Mouse (Mus musculus) Patski (cell line): Measurements from ENCODE around the gene Ly6g5b. TPM values are rescaled to one million over a fixed set of nuclear protein-coding genes. Genes with fewer than 3 reads are reported as not detected.

Experiments
- ATAC-seq: fragments of 100-300 bp; one replicate; pipeline ENCODE4 v1.8.0; 2021
- CTCF ChIA-PET: fragments of 350-600 bp; sonication (Branson Sonifier 250); formaldehyde crosslinking; loops from one replicate; lab custom pipeline; 2022; ENCODE audit warnings: inconsistent platforms; lab: Charles Lee
- POLR2A ChIA-PET: fragments of 350-600 bp; sonication (Branson Sonifier 250); formaldehyde crosslinking; loops from one replicate; lab custom pipeline; 2022; ENCODE audit warnings: antibody characterized with exemption, inconsistent platforms; lab: Charles Lee
- DNase-seq: peaks from one replicate; pipeline ENCODE4 v3.0.0-alpha.2; 2011; ENCODE audit warnings: low read depth, low spot score
- H3K27me3 ChIP-seq: fragments of 371-371 bp; one replicate; pipeline ENCODE4 v1.5.1; 2021
- CTCF ChIP-seq: fragments of 100-300 bp; IDR thresholded peaks from one replicate; pipeline ENCODE4 v1.5.1; 2021
- in situ Hi-C: fragments of 300-500 bp; cut with MboI; formaldehyde crosslinking; loops from 3 replicates; pipeline ENCODE4 v1.11.1; 2018; ENCODE audit warnings: low pct_unique_long_range_greater_than_20kb, mixed read lengths
- polyA plus RNA-seq: library from polyadenylated mRNA; unstranded; gene quantifications from one replicate; pipeline ENCODE4 v1.2.3, GENCODE M21; 2021

Gene Ly6g5b
- polyA plus RNA-seq, 1 experiment from 2014 or later = 0.27 TPM

GRCm38 (mm10) chr17:35088151-35088550, 27.1 kb downstream of the Ly6g5b start:
- POLR2A ChIA-PET = no interaction called here
- in situ Hi-C loops = loop anchor here (5.0 kb wide), 1 partner anchor 56 kb away; no protein-coding TSS in a partner anchor
- no peak for TF ChIP-seq CTCF

GRCm38 (mm10) chr17:35085208-35085865, 29.9 kb downstream of the Ly6g5b start, which contains the start of gene Ly6g6f:
TSS of gene Ly6g6f (minus strand) at chr17:35085610.
- in situ Hi-C loops = loop anchor here (5.0 kb wide), 1 partner anchor 53 kb away; no protein-coding TSS in a partner anchor
- TF ChIP-seq CTCF = no peak
- ChIA-PET POLR2A (interaction anchor here (0.6 kb wide), 1 partner anchor 1243 kb away, joined by 3 read pairs; no protein-coding TSS in a partner anchor), CTCF (interaction anchor here (0.9 to 1.8 kb wide), 3 partner anchors 13 to 64 kb away, joined by 3 to 5 read pairs (median 4); no protein-coding TSS in a partner anchor)
- DNase-seq = no peak
- no peak for ATAC-seq
- peaks cover 13% of the 10 kb centered on the region for H3K27me3 ChIP-seq

More at GRCm38 (mm10) chr17:35088151-35088550, 27.1 kb downstream of the Ly6g5b start:
- DNase-seq (no peak), ATAC-seq (no peak)
- H3K27me3 ChIP-seq = peaks cover 6% of the 10 kb centered on the region
- CTCF ChIA-PET = interaction anchor here (0.6 kb wide), 1 partner anchor 33 kb away, joined by 3 read pairs; no protein-coding TSS in a partner anchor

GRCm38 (mm10) chr17:35083929-35084497, 31.2 kb downstream of the Ly6g5b start:
- POLR2A ChIA-PET = interaction anchor here (0.6 kb wide), 1 partner anchor 20 kb away, joined by 7 read pairs; no protein-coding TSS in a partner anchor
- ATAC-seq (no peak), DNase-seq (no peak)
- TF ChIP-seq CTCF = no peak
- in situ Hi-C loops = no loop called here
- H3K27me3 ChIP-seq = peaks cover 13% of the 10 kb centered on the region
- CTCF ChIA-PET = interaction anchor here (1.5 kb wide), 1 partner anchor 63 kb away, joined by 3 read pairs; no protein-coding TSS in a partner anchor

GRCm38 (mm10) chr17:35082841-35083576, 32.2 kb downstream of the Ly6g5b start:
- CTCF ChIA-PET = interaction anchor here (1.5 kb wide), 1 partner anchor 62 kb away, joined by 3 read pairs; no protein-coding TSS in a partner anchor
- TF ChIP-seq CTCF = no peak
- DNase-seq (no peak), ATAC-seq (no peak)
- in situ Hi-C loops = no loop called here
- peaks cover 13% of the 10 kb centered on the region for H3K27me3 ChIP-seq
- POLR2A ChIA-PET = interaction anchor here (0.6 kb wide), 1 partner anchor 140 kb away, joined by 4 read pairs; no protein-coding TSS in a partner anchor

- in situ Hi-C loops = no loop called here
- no peak for TF ChIP-seq CTCF
- POLR2A ChIA-PET = no interaction called here
- peaks cover 7% of the 10 kb centered on the region for H3K27me3 ChIP-seq
- CTCF ChIA-PET = no interaction called here
- DNase-seq = no peak
- ATAC-seq = no peak
Observed at GRCm38 (mm10) chr17:35080710-35081109, 34.5 kb downstream of the Ly6g5b start.

- TF ChIP-seq CTCF = no peak
- in situ Hi-C loops = no loop called here
- CTCF ChIA-PET = interaction anchor here (1.3 kb wide), 1 partner anchor 58 kb away, joined by 4 read pairs; no protein-coding TSS in a partner anchor
- POLR2A ChIA-PET = no interaction called here
- peaks cover 7% of the 10 kb centered on the region for H3K27me3 ChIP-seq
- no peak for DNase-seq
- ATAC-seq = no peak
Observed at GRCm38 (mm10) chr17:35080248-35080647, 35.0 kb downstream of the Ly6g5b start.

- ATAC-seq (no peak), DNase-seq (no peak)
- POLR2A ChIA-PET = no interaction called here
- TF ChIP-seq CTCF = no peak
- in situ Hi-C loops = no loop called here
- CTCF ChIA-PET = interaction anchor here (1.3 kb wide), 1 partner anchor 58 kb away, joined by 4 read pairs; no protein-coding TSS in a partner anchor
- H3K27me3 ChIP-seq = peaks cover 7% of the 10 kb centered on the region
Observed at GRCm38 (mm10) chr17:35079778-35080177, 35.5 kb downstream of the Ly6g5b start.

- H3K27me3 ChIP-seq = peaks cover 3% of the 10 kb centered on the region
- ATAC-seq (peak; percentile 37), DNase-seq (no peak)
- ChIA-PET CTCF (interaction anchor here (1.8 kb wide), 1 partner anchor 57 kb away, joined by 4 read pairs; no protein-coding TSS in a partner anchor), POLR2A (no interaction called here)
- no peak for TF ChIP-seq CTCF
- in situ Hi-C loops = no loop called here
Observed at GRCm38 (mm10) chr17:35077786-35078233, 37.4 kb downstream of the Ly6g5b start, which contains the start of gene Ly6g6d. TSS of gene Ly6g6d (minus strand) at chr17:35078065.

GRCm38 (mm10) chr17:35077285-35077684, 37.9 kb downstream of the Ly6g5b start:
- ChIA-PET CTCF (interaction anchor here (1.7 to 1.8 kb wide), 2 partner anchors 13 to 56 kb away, joined by 4 read pairs; no protein-coding TSS in a partner anchor), POLR2A (no interaction called here)
- H3K27me3 ChIP-seq = no peaks in the 10 kb centered on the region
- TF ChIP-seq CTCF = no peak
- DNase-seq = no peak
- no peak for ATAC-seq
- in situ Hi-C loops = no loop called here
